Mouse (Mus musculus): ENCODE measurements around the gene Ccdc148. TPM values are rescaled to one million over a fixed set of nuclear protein-coding genes. Genes with fewer than 3 reads are reported as not detected.

Ccdc148 gene
- polyA plus RNA-seq, 1 experiment from 2014 or later: 7.0 TPM

GRCm38 (mm10) chr2:58786681-58787080, 373.8 kb downstream of the Ccdc148 start:
- WGBS: 63% methylated on average over 8 of the region's 8 CpGs
- no peak overlapping the region for H3K4me2 ChIP-seq
- H3K4me1 ChIP-seq: 0 out of 2 replicates have a peak, but pooled peaks cover 4% of the 10 kb centered on the region
- H3K4me3 ChIP-seq: no peak overlapping the region
- no peaks in the 10 kb centered on the region for H3K27me3 ChIP-seq (replicated peaks)
- H3K27ac ChIP-seq: no peak overlapping the region; the same call in 1 of the 2 replicates
- no peak for ATAC-seq (replicated peaks)
- H3K9ac ChIP-seq: no peak overlapping the region
- no peaks in the 10 kb centered on the region for H3K9me3 ChIP-seq
- H3K36me3 ChIP-seq (replicated peaks): no peaks in the 10 kb centered on the region

GRCm38 (mm10) chr2:58786177-58786576, 374.3 kb downstream of the Ccdc148 start:
- 88% methylated on average over 3 of the region's 3 CpGs for WGBS
- H3K9ac ChIP-seq: no peak overlapping the region
- no peak for ATAC-seq (replicated peaks)
- 0 out of 2 replicates have a peak, but pooled peaks cover 4% of the 10 kb centered on the region for H3K4me1 ChIP-seq
- no peaks in the 10 kb centered on the region for H3K36me3 ChIP-seq (replicated peaks)
- H3K9me3 ChIP-seq: no peaks in the 10 kb centered on the region
- H3K27me3 ChIP-seq (replicated peaks): no peaks in the 10 kb centered on the region
- no peak overlapping the region for H3K4me3 ChIP-seq
- no peak overlapping the region for H3K4me2 ChIP-seq
- no peak overlapping the region; the same call in 1 of the 2 replicates for H3K27ac ChIP-seq

- Histone ChIP-seq H3K9ac (no peak overlapping the region), H3K4me1 (0 out of 2 replicates have a peak, but pooled peaks cover 4% of the 10 kb centered on the region), H3K27ac (no peak overlapping the region), H3K27me3 (replicated peaks) (no peaks in the 10 kb centered on the region), H3K4me3 (no peak overlapping the region), H3K4me2 (no peak overlapping the region), H3K9me3 (no peaks in the 10 kb centered on the region), H3K36me3 (replicated peaks) (no peaks in the 10 kb centered on the region)
- ATAC-seq (replicated peaks): no peak
- 61% methylated on average over 1 of the region's 1 CpGs for WGBS
These were observed 377.0 kb downstream of the Ccdc148 start for GRCm38 (mm10) chr2:58783526-58783925.

- 94% methylated on average over 3 of the region's 3 CpGs for WGBS
These were observed 381.4 kb downstream of the Ccdc148 start for GRCm38 (mm10) chr2:58778986-58779495.

GRCm38 (mm10) chr2:58773833-58774232, 386.6 kb downstream of the Ccdc148 start:
- H3K4me2 ChIP-seq: no peak overlapping the region
- H3K4me3 ChIP-seq: no peak overlapping the region
- no peaks in the 10 kb centered on the region for H3K4me1 ChIP-seq
- WGBS: 75% methylated on average over 9 of the region's 9 CpGs
- H3K27me3 ChIP-seq (replicated peaks): no peaks in the 10 kb centered on the region
- no peaks in the 10 kb centered on the region for H3K9me3 ChIP-seq
- H3K9ac ChIP-seq: no peak overlapping the region
- H3K27ac ChIP-seq: no peak overlapping the region
- no peak for ATAC-seq (replicated peaks)
- no peaks in the 10 kb centered on the region for H3K36me3 ChIP-seq (replicated peaks)

More at GRCm38 (mm10) chr2:58778986-58779495, 381.4 kb downstream of the Ccdc148 start:
- ATAC-seq (replicated peaks): no peak
- Histone ChIP-seq H3K4me3 (no peak overlapping the region), H3K4me1 (no peaks in the 10 kb centered on the region), H3K9ac (no peak overlapping the region), H3K9me3 (no peaks in the 10 kb centered on the region), H3K27ac (no peak overlapping the region), H3K4me2 (no peak overlapping the region), H3K36me3 (replicated peaks) (no peaks in the 10 kb centered on the region), H3K27me3 (replicated peaks) (no peaks in the 10 kb centered on the region)

Other genes with a start within 250 kb of the Ccdc148 start
- gene Pkp4, start 167 bp upstream of the Ccdc148 start, polyA plus RNA-seq (2015; fragmentation: Nextera tagmentation; extraction: Ambion mirVana): 24.8 and 25.8 TPM in 2 replicates

All from midbrain, embryonic 15.5 days (tissue).